Mouse (Mus musculus) liver, adult 2 months (tissue): Measurements from ENCODE around the gene Gm28036. TPM values are rescaled to one million over a fixed set of nuclear protein-coding genes. Genes with fewer than 3 reads are reported as not detected.

Source experiments
- DNase-seq: peaks from one replicate; pipeline ENCODE4 v3.0.0-alpha.2; 2011; ENCODE audit warnings: low read depth, low spot score; ENCODE audit errors: extremely low read depth
- H3K27ac ChIP-seq: fragments of 200-500 bp; replicated peaks from 2 replicates; pipeline ENCODE4 v1.5.1; 2012; ENCODE audit warnings: low read depth, mild to moderate bottlenecking, control low read depth, inconsistent platforms, low read length; ENCODE audit not compliant: insufficient read depth
- H3K27me3 ChIP-seq: fragments of 200-500 bp; 2 replicates; pipeline ENCODE4 v1.6.1; 2012; ENCODE audit warnings: mild to moderate bottlenecking, moderate library complexity, low read length, inconsistent platforms; ENCODE audit not compliant: control insufficient read depth, insufficient read depth
- H3K36me3 ChIP-seq: fragments of 200-500 bp; 2 replicates; pipeline ENCODE4 v1.6.1; 2012; ENCODE audit warnings: low read length, inconsistent platforms; ENCODE audit not compliant: control insufficient read depth, insufficient read depth
- H3K4me1 ChIP-seq: fragments of 200-500 bp; 2 replicates; pipeline ENCODE4 v1.6.1; 2011; ENCODE audit warnings: low read length; ENCODE audit not compliant: control insufficient read depth, insufficient read depth
- H3K4me3 ChIP-seq: fragments of 200-500 bp; 2 replicates; pipeline ENCODE4 v1.5.1; 2011; ENCODE audit warnings: low read depth, mild to moderate bottlenecking, control low read depth, low read length, moderate library complexity; ENCODE audit not compliant: insufficient read depth
- H3K79me2 ChIP-seq: fragments of 200-500 bp; 2 replicates; pipeline ENCODE4 v1.6.1; 2012; ENCODE audit warnings: inconsistent platforms, mild to moderate bottlenecking, low read length, moderate library complexity; ENCODE audit not compliant: control insufficient read depth, insufficient read depth
- H3K9ac ChIP-seq: fragments of 200-500 bp; 2 replicates; pipeline ENCODE4 v1.6.1; 2012; ENCODE audit warnings: low read depth, mild to moderate bottlenecking, control low read depth, inconsistent platforms, low read length
- CTCF ChIP-seq: fragments of 200-500 bp; IDR thresholded peaks from 2 replicates; pipeline ENCODE4 v1.5.1; 2011; ENCODE audit warnings: low read depth, low read length, control low read depth
- POLR2A ChIP-seq: fragments of 200-500 bp; IDR thresholded peaks from 2 replicates; pipeline ENCODE4 v1.6.1; 2011; ENCODE audit warnings: low read length, control low read depth; ENCODE audit not compliant: insufficient read depth; ENCODE audit errors: extremely low read depth
- WGBS: fragments of 180-500 bp; shearing (Covaris S2); methylation state at CpG from one replicate; pipeline ENCODE4 v1.1.7; 2018; 5-methylcytosine and 5-hydroxymethylcytosine counted together
- polyA plus RNA-seq: library from polyadenylated mRNA; depleted of rRNA; stranded (reverse); fragments of >200 nt; gene quantifications from 2 replicates; pipeline ENCODE4 v1.2.3, GENCODE M21; 2012; rRNA removed
- total RNA-seq: library from RNA; depleted of rRNA; stranded (reverse); fragments of >200 nt; gene quantifications from 2 replicates; pipeline ENCODE4 v1.2.3, GENCODE M21; 2014; rRNA removed

The Gm28036 gene
- total and polyA plus RNA-seq, 2 experiments, result 1.1 to 1.6 TPM

- H3K79me2 ChIP-seq, result no peaks in the 10 kb centered on the region
- no peaks in the 10 kb centered on the region for H3K4me1 ChIP-seq
- no peak overlapping the region for H3K4me3 ChIP-seq
- no peak for TF ChIP-seq CTCF
- no peak for TF ChIP-seq POLR2A
- H3K27ac ChIP-seq, result no peak overlapping the region
- no peak for DNase-seq
- no peaks in the 10 kb centered on the region for H3K36me3 ChIP-seq
- 27% methylated on average over 19 of the region's 19 CpGs for WGBS
- H3K9ac ChIP-seq, result no peak overlapping the region
- no peaks in the 10 kb centered on the region for H3K27me3 ChIP-seq
Measured at GRCm38 (mm10) chr2:156047929-156048328, 79.0 kb downstream of the Gm28036 start.

GRCm38 (mm10) chr2:156042903-156043302 is 84.0 kb downstream of the Gm28036 start:
- DNase-seq, result no peak
- H3K4me1 ChIP-seq, result no peaks in the 10 kb centered on the region
- no peak overlapping the region for H3K4me3 ChIP-seq
- H3K27ac ChIP-seq, result no peak overlapping the region
- no peaks in the 10 kb centered on the region for H3K36me3 ChIP-seq
- no peaks in the 10 kb centered on the region for H3K79me2 ChIP-seq
- TF ChIP-seq CTCF, result no peak
- no peak for TF ChIP-seq POLR2A
- no peaks in the 10 kb centered on the region for H3K27me3 ChIP-seq
- no peak overlapping the region for H3K9ac ChIP-seq
- 83% methylated on average over 8 of the region's 8 CpGs for WGBS

GRCm38 (mm10) chr2:156039390-156039789 is 87.5 kb downstream of the Gm28036 start:
- H3K36me3 ChIP-seq, result no peaks in the 10 kb centered on the region
- no peaks in the 10 kb centered on the region for H3K4me1 ChIP-seq
- 85% methylated on average over 3 of the region's 3 CpGs for WGBS
- no peak overlapping the region for H3K9ac ChIP-seq
- H3K27me3 ChIP-seq, result no peaks in the 10 kb centered on the region
- H3K27ac ChIP-seq, result no peak overlapping the region
- H3K79me2 ChIP-seq, result no peaks in the 10 kb centered on the region
- TF ChIP-seq POLR2A (no peak), CTCF (no peak)
- DNase-seq, result no peak
- H3K4me3 ChIP-seq, result no peak overlapping the region

- Histone ChIP-seq H3K79me2 (no peaks in the 10 kb centered on the region), H3K4me3 (no peak overlapping the region), H3K27me3 (no peaks in the 10 kb centered on the region), H3K36me3 (no peaks in the 10 kb centered on the region), H3K4me1 (no peaks in the 10 kb centered on the region), H3K9ac (no peak overlapping the region), H3K27ac (no peak overlapping the region)
- TF ChIP-seq POLR2A (no peak), CTCF (no peak)
- peak; percentile 56 for DNase-seq
Measured at GRCm38 (mm10) chr2:156025482-156025881, 101.4 kb downstream of the Gm28036 start.

Other genes starting within 250 kb of the Gm28036 start
- gene Uqcc1, start 196.8 kb downstream of the Gm28036 start, total RNA-seq, result 61.3 and 65.9 TPM in 2 replicates
- 31.2 and 34.4 TPM in 2 replicates for gene Uqcc1, start 196.8 kb downstream of the Gm28036 start, polyA plus RNA-seq
- gene Gm15557, start 186.4 kb downstream of the Gm28036 start, total RNA-seq, result not detected in 2 replicates
- gene Gm15557, start 186.4 kb downstream of the Gm28036 start, polyA plus RNA-seq, result not detected in 2 replicates
- gene Gdf5, start 181.7 kb downstream of the Gm28036 start, total RNA-seq, result not detected in 2 replicates
- gene Gdf5, start 181.7 kb downstream of the Gm28036 start, polyA plus RNA-seq, result not detected in 2 replicates
- gene Cep250, start 170.6 kb downstream of the Gm28036 start, total RNA-seq, result 2.3 and 3.3 TPM in 2 replicates
- 1.7 and 2.5 TPM in 2 replicates for gene Cep250, start 170.6 kb downstream of the Gm28036 start, polyA plus RNA-seq
- 2.5 and 3.9 TPM in 2 replicates for gene 6430550D23Rik, start 119.1 kb downstream of the Gm28036 start, total RNA-seq
- gene 6430550D23Rik, start 119.1 kb downstream of the Gm28036 start, polyA plus RNA-seq, result 2.2 and 3.5 TPM in 2 replicates
- 59.2 and 71.9 TPM in 2 replicates for gene Ergic3, start 119.0 kb downstream of the Gm28036 start, total RNA-seq
- gene Ergic3, start 119.0 kb downstream of the Gm28036 start, polyA plus RNA-seq, result 168 and 185 TPM in 2 replicates
- not detected in 2 replicates for gene Fer1l4, start 74.1 kb downstream of the Gm28036 start, total RNA-seq
- gene Fer1l4, start 74.1 kb downstream of the Gm28036 start, polyA plus RNA-seq, result 0.06 TPM in 1 of 2 replicates, not detected in the other
- 1.6 and 1.7 TPM in 2 replicates for gene Spag4, start 61.9 kb downstream of the Gm28036 start, total RNA-seq
- gene Spag4, start 61.9 kb downstream of the Gm28036 start, polyA plus RNA-seq, result 4.8 and 5.5 TPM in 2 replicates
- 18.3 and 21.9 TPM in 2 replicates for gene Cpne1, start 15.1 kb downstream of the Gm28036 start, total RNA-seq
- gene Cpne1, start 15.1 kb downstream of the Gm28036 start, polyA plus RNA-seq, result 30.9 and 32.3 TPM in 2 replicates
- gene Rbm12, start 15.1 kb downstream of the Gm28036 start, total RNA-seq, result 3.9 and 5.1 TPM in 2 replicates
- gene Rbm12, start 15.1 kb downstream of the Gm28036 start, polyA plus RNA-seq, result 4.0 and 4.2 TPM in 2 replicates
- gene Romo1, start 16.9 kb upstream of the Gm28036 start, total RNA-seq, result 139 and 152 TPM in 2 replicates
- 247 and 252 TPM in 2 replicates for gene Romo1, start 16.9 kb upstream of the Gm28036 start, polyA plus RNA-seq
- gene Nfs1, start 17.1 kb upstream of the Gm28036 start, total RNA-seq, result 71.1 and 75.1 TPM in 2 replicates
- 67.4 and 71.5 TPM in 2 replicates for gene Nfs1, start 17.1 kb upstream of the Gm28036 start, polyA plus RNA-seq
- gene Rbm39, start 53.1 kb upstream of the Gm28036 start, total RNA-seq, result 188 and 219 TPM in 2 replicates
- 19.9 and 22.7 TPM in 2 replicates for gene Rbm39, start 53.1 kb upstream of the Gm28036 start, polyA plus RNA-seq
- 5.6 and 6.2 TPM in 2 replicates for gene Phf20, start 69.4 kb upstream of the Gm28036 start, total RNA-seq
- 2.9 and 3.1 TPM in 2 replicates for gene Phf20, start 69.4 kb upstream of the Gm28036 start, polyA plus RNA-seq
- 0.67 and 1.0 TPM in 2 replicates for gene Cnbd2, start 185.2 kb upstream of the Gm28036 start, total RNA-seq
- gene Cnbd2, start 185.2 kb upstream of the Gm28036 start, polyA plus RNA-seq, result 0.40 and 0.62 TPM in 2 replicates
- 31.1 and 34.3 TPM in 2 replicates for gene Scand1, start 185.6 kb upstream of the Gm28036 start, total RNA-seq
- gene Scand1, start 185.6 kb upstream of the Gm28036 start, polyA plus RNA-seq, result 65.9 and 81.5 TPM in 2 replicates